Mouse (Mus musculus) embryo, embryonic 9.5 days (tissue): ENCODE results near the gene Pyroxd2.
A peak's percentile ranks its signal among the peaks of the same experiment; 100 is the strongest.
"Not testable (repeated sequence)": the region's sequence is repeated elsewhere in the genome, so short reads cannot be mapped to it uniquely, and the experiment has no call there.

Experiments used
- DNase-seq: peaks from one replicate; pipeline ENCODE4 v3.0.0-alpha.2; 2017; ENCODE audit errors: extremely low spot score

Pyroxd2 gene

GRCm38 (mm10) chr19:42752363-42752931, at the start of gene Pyroxd2:
Pyroxd2 (minus strand) TSS chr19:42752775.
- peak; percentile 76 for DNase-seq

DNA sequence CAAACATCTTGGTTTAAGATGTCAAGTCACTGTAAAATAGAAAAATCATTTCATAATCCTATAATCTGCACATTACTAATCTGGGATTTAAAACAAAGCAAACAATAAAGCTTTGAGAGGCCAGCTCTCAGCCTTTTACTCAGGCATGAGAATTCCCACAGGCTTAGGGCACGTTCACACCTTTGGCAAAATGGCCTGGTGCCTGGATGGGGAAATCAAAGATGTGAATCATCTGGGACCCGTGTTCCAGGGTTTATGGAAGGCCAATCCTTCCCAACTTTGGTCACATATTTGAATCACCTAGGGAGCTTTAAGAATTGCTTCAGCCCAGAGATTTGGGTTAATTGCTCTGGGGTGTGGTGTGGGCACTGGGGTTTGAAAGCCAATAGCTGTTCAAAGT, 45.3 kb upstream of the Pyroxd2 start:
- DNase-seq = no peak

GRCm38 (mm10) chr19:42795801-42796200, 43.2 kb upstream of the Pyroxd2 start:
- DNase-seq = no peak

- DNase-seq = peak; percentile 94
Measured at GRCm38 (mm10) chr19:42794914-42795613, 42.5 kb upstream of the Pyroxd2 start.

GRCm38 (mm10) chr19:42788311-42788710, 35.7 kb upstream of the Pyroxd2 start:
- DNase-seq = no peak

DNA sequence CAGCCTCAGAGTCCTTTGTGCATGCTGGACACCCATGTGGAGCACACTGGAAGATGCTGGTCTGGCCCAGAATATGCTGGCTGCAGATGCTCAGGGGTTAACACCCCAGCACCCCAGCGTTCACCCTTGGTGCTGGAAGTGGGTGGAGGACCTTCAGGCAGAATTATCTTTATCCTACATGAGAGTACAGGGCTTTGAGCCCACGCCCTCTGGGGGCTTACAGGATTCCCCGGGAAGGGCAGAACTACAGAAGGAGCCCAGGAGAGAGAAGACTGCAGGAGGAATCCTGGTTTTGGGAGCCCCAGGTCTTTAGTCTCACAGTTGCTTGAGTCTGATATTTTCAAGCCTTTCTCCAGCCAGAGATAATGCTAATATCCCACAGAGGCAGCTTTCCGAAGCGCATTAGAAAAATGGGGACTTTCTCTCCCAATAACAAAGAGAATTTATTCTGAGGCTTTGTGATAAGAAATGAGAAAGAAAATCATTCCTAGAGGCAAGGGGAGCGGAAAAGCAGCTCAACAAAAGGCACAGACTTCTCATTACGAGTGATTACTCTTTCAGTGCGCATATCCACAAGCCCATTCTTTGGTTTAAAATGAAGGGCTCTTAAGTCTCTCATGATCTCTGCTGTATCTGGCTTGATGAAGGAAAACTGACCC, 33.1 kb upstream of the Pyroxd2 start:
- DNase-seq = no peak

DNA sequence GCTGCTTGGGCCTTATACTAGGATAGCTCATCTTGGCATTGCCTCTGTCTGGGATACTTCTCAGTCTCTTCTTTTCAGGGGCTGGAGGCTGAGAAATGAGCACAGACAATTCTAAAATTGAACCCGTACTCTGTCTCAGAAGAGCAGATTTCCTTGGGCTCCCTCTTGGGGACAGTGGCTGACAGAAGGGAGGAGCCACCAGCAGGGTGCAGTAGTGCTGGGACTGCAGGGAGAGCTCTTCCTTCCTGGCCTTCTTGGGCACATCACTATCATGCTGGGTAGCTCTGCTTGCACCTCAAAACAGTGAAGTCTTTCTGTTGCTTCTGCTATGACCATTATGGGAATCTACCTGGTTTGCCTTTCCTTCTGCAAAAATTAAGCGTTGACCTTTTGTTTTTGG, 32.6 kb upstream of the Pyroxd2 start:
- DNase-seq = no peak

- DNase-seq = not testable (repeated sequence)
Measured at GRCm38 (mm10) chr19:42780156-42780538, 27.6 kb upstream of the Pyroxd2 start.

DNA sequence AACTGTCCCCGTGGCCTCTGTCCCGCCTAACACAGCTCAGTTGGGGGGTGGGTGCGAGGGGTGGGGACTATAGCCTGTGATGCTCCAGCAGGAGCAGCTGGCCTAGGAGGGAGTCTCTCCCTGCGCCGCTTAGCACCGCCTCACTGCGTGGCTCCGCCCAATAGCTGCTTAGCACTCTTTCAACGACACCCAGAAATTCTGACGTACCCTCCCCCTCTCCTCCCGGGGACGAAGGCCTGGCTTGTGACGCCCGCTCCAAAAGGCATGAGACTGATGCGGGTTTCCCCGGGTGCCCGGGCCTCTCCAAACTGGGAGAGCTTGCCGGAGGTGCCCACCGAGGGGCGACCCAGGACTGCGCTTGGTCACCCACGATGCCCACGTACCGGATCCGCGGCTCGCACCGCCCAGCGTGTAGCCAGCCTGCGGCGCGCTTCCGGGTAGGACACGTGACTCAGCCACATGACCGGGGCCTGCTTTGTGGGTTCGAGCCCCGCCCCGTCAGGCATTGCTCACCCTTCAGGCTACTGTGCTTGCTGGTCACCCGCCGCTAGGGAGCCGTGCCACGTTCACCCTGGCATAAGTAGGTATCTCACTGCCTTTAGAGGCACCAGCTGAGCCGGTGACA, 27.1 kb upstream of the Pyroxd2 start, which contains the start of gene Hps1:
Hps1 (minus strand) TSS at position 448 of the 625 bp plus-strand sequence.
- peak; percentile 93 for DNase-seq

GRCm38 (mm10) chr19:42777801-42778200, 25.2 kb upstream of the Pyroxd2 start:
- DNase-seq = no peak

DNA sequence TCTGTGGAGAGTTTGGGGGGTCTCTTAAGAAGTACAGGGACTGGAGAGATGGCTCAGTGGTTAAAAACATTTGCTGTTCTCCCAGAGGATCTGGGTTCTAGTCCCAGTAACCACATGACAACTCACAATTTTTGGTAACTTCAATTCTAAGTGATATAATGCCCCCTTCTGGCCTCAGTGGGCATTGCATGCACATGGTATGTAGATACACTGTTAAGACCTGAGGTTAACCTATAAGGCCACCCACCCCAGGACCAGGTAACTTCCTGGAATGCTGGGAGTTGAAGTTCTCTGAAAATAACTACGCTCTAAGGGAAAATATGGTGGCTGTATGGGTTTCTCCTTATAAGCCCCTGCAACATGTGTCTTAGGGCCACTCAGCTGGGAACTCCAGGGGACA, 24.2 kb upstream of the Pyroxd2 start:
- no peak for DNase-seq

- no peak for DNase-seq
Measured at GRCm38 (mm10) chr19:42770141-42770872, 17.7 kb upstream of the Pyroxd2 start.

DNA sequence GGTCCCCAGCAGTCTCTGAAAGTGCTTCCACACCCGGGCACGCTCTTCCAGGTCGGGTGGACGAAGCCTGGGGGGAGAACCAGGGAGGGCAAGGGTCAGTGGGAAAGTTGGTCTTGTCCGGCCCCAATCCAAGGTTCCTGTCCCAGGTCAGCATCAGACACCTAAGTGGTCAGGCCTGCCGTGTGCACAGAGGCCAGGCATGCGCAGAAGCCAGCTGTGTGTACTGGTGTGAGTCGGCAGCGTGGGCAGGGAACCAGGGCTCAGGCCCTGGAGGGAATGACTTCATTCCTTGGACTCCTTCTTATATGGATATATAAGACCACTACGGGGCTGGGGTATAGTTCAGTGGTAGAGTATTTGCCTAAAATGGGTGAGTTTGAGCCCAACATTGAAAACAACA, 17.1 kb upstream of the Pyroxd2 start:
- DNase-seq = no peak

GRCm38 (mm10) chr19:42767361-42767760, 14.8 kb upstream of the Pyroxd2 start:
- no peak for DNase-seq

GRCm38 (mm10) chr19:42764398-42764797, 11.8 kb upstream of the Pyroxd2 start:
- no peak for DNase-seq

DNA sequence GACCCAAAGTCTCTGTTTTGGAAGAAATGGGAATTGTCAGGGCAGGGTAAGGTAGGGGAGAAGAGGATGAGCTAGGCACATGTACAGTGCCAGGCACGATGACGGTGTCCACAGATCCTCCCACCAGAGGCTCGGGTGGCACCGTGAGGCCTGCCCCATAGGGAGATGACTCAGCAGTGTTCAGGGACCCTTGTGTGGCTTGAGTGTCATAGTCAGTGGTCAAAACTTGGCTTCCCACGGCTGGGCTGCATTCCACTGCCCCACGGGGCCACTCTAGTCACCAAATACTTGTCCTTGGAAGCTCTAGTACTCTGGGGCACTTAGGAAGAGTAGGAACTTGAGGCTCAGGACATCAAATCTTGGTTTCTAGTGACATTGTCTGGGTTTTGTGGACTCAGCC, 4.1 kb upstream of the Pyroxd2 start:
- DNase-seq = no peak

DNA sequence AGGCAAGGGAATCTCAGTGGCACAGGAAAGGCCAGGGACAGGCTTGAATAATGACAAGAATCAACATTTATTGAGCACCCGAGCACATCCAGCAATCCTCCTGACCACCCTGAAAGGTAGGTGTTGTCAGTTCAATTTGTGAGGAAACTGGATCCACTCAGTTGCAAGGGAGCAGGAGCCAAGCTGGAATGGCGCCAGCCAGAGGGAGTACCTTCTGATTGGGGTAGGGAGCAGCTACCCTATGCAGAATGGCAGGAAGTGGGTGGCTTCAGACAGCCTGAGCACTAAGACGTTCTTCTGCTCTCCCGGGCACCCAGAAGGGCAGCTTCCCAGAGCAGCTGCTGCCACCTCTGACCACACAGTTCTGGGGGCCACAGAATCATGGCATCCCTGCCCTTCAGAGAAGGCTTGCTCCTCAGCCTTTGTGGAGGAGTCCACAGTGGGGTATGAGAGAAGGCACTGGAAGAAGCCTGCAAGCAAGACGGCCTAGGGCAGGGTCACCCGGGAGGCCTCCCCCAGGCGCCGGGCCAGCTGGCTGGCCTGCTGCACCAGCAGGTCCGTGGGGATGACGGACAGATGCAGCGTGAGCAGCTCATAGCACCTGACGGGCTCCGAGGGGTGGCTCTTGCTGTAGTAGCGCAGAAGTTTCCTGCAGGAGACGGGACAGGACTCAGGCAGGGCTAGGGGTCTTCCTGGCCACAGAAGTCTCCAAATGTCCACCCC, 2.7 kb upstream of the Pyroxd2 start:
- no peak for DNase-seq

DNA sequence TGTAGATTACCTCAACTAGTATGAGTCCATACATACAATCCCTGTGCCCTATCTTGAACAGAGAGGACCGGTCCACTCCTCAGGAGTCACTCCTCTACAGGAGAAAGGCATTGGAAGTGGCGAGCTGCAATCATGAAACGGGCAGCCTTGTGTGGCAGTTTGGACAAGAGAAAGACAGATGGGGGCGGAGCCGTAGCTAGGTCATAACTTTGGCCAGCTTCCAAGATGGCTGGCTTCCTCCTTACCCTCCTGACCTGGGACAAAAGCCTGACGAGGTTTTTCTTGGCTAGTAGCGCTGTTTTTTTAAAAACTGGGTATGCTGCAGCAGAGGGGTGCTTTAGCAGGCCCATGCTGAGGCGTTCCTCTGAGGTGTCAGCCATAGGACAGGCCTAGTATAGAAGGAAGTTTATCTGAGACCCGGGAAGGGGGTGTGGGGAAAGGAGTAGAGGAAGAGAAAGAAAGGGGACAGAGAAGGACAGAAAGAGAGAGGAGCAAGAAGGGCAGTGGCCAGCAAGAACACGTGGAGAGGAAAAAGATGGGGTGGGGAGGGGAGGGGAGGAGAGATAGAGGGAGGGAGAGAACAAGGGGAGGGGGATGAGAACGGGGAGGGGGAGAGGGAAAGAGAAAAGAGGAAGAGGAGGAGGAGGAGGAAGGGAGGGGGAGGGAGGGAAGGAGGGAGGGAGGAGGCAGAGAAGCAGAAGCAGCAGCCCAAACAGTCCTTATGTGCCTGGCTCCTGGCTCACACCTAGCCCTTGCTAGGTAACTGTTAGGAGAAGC, 754 bp upstream of the Pyroxd2 start:
- no peak for DNase-seq

DNA sequence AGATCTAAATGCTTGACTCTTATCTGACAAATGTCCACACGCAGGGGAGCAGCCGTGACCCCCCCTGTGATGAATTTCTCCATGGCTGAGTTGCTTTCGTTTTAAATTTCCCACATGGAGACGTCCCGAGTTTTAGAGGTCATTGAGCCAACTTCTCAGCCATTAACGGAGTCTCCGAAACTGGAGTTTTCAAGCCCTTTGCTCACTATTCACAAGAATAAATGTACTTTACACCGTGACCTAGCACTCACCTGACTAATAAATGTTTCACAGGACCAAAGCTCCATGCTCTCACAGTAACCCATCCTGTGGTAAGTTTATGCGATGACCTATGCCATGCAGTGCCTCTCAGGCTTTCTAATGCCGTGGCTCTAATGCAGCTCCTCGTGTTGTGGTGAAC, 2.4 kb downstream of the Pyroxd2 start:
- DNase-seq = no peak

DNA sequence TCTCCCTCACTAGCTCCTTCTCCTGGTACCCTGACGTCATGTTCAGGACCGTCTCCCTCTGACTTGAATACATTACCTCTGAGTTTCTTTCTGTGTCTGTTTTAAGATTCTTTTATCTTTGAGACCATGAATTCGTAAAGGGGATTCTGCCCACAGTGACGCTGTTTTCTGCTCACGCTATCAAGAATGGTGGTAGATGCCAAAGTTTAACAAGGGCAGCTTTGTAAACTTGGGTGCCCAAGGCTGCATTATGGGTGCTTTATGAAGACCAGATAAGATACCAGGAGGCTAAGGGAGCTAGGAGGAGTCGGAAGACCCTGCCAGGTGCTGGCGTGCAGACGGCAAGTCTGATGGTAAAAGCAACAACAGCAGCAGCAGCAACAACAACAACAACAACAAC, 5.9 kb downstream of the Pyroxd2 start:
- DNase-seq = no peak

DNA sequence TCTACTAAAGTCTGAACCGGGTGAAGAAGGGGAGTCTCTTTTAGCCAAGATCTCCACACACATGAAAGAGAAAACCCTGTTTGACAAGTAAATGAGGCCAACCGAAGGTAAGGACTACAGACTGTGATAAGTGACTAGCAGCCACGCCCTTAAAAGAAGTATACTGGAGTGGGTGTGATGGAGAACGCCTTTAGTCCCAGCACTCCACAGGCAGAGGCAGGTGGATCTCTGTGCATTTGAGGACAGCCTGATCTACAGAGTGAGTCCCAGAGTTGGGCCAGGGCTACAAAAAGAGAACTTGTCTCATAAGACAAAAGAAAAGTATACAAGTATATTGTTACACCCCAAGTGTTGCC, 6.7 kb downstream of the Pyroxd2 start:
- DNase-seq = no peak
